Mouse (Mus musculus) T-helper 1 cell (primary cell): ENCODE measurements at regions not wholly inside any gene's neighbourhood (a gene's known extent, or its start where the extent isn't known, plus 50 kb on each side); places are given as distances from the start of the nearest gene placed in this dataset.
"Not testable (repeated sequence)": the region's sequence is repeated elsewhere in the genome, so short reads cannot be mapped to it uniquely, and the experiment has no call there.

ENCODE experiments used
- in situ Hi-C: fragments of 300-600 bp; cut with MboI, MseI; formaldehyde crosslinking; loops from one replicate; pipeline ENCODE4 v1.15.1; 2025; ENCODE audit warnings: high pct_unique_total_duplicates

GRCm38 (mm10) chr13:11030874-11031273 is 670.2 kb upstream of the Chrm3 start:
- in situ Hi-C loops, result not testable (repeated sequence)

GRCm38 (mm10) chr13:11030381-11030780 is 669.7 kb upstream of the Chrm3 start:
- in situ Hi-C loops, result no loop called here

GRCm38 (mm10) chr13:11025918-11026317 is 665.3 kb upstream of the Chrm3 start:
- in situ Hi-C loops, result no loop called here

- in situ Hi-C loops, result no loop called here
These were observed 663.8 kb upstream of the Chrm3 start for GRCm38 (mm10) chr13:11024441-11024840.

- in situ Hi-C loops, result loop anchor here (10.0 kb wide), 1 partner anchor 113 kb away; no protein-coding TSS in a partner anchor
These were observed 656.9 kb upstream of the Chrm3 start for GRCm38 (mm10) chr13:11017584-11017983.

GRCm38 (mm10) chr13:11005374-11005773 is 644.7 kb upstream of the Chrm3 start:
- in situ Hi-C loops, result no loop called here

GRCm38 (mm10) chr13:10991151-10991550 is 630.5 kb upstream of the Chrm3 start:
- in situ Hi-C loops, result no loop called here

GRCm38 (mm10) chr13:10990503-10991025 is 629.9 kb upstream of the Chrm3 start:
- in situ Hi-C loops, result no loop called here

- in situ Hi-C loops, result no loop called here
These were observed 628.6 kb upstream of the Chrm3 start for GRCm38 (mm10) chr13:10989095-10989814.

GRCm38 (mm10) chr13:10983736-10984135 is 623.1 kb upstream of the Chrm3 start:
- in situ Hi-C loops, result no loop called here

- in situ Hi-C loops, result no loop called here
These were observed 621.9 kb upstream of the Chrm3 start for GRCm38 (mm10) chr13:10982543-10982942.

GRCm38 (mm10) chr13:10971932-10972331 is 611.3 kb upstream of the Chrm3 start:
- in situ Hi-C loops, result no loop called here

GRCm38 (mm10) chr13:10970721-10971120 is 610.1 kb upstream of the Chrm3 start:
- in situ Hi-C loops, result no loop called here

GRCm38 (mm10) chr13:10952923-10953322 is 592.3 kb upstream of the Chrm3 start:
- in situ Hi-C loops, result no loop called here

- in situ Hi-C loops, result not testable (repeated sequence)
These were observed 590.0 kb upstream of the Chrm3 start for GRCm38 (mm10) chr13:10950658-10951057.

GRCm38 (mm10) chr13:10947398-10947797 is 586.8 kb upstream of the Chrm3 start:
- in situ Hi-C loops, result no loop called here

- in situ Hi-C loops, result no loop called here
These were observed 583.2 kb upstream of the Chrm3 start for GRCm38 (mm10) chr13:10943877-10944276.

GRCm38 (mm10) chr13:10942031-10942655 is 581.5 kb upstream of the Chrm3 start:
- in situ Hi-C loops, result no loop called here

GRCm38 (mm10) chr13:10938233-10938632 is 577.6 kb upstream of the Chrm3 start:
- in situ Hi-C loops, result no loop called here

- in situ Hi-C loops, result no loop called here
These were observed 570.1 kb upstream of the Chrm3 start for GRCm38 (mm10) chr13:10930741-10931140.

- in situ Hi-C loops, result no loop called here
These were observed 553.7 kb upstream of the Chrm3 start for GRCm38 (mm10) chr13:10914377-10914776.

- in situ Hi-C loops, result loop anchor here (10.0 kb wide), 1 partner anchor 106 kb away; no protein-coding TSS in a partner anchor
These were observed 548.6 kb upstream of the Chrm3 start for GRCm38 (mm10) chr13:10909122-10909751.
